Mouse (Mus musculus) kidney, adult 2 months (tissue): Measurements from ENCODE around the gene Jph2. TPM values are rescaled to one million over a fixed set of nuclear protein-coding genes. Genes with fewer than 3 reads are reported as not detected.

ENCODE experiments used
- DNase-seq: peaks from one replicate; pipeline ENCODE4 v3.0.0; 2021
- H3K27ac ChIP-seq: fragments of 200-500 bp; 2 replicates; pipeline ENCODE4 v1.5.1; 2012; ENCODE audit warnings: low read depth, low read length, control low read depth, inconsistent platforms; ENCODE audit not compliant: insufficient read depth
- H3K27me3 ChIP-seq: fragments of 200-500 bp; replicated peaks from 2 replicates; pipeline ENCODE4 v1.6.1; 2012; ENCODE audit warnings: mild to moderate bottlenecking, moderate library complexity, low read length, inconsistent platforms; ENCODE audit not compliant: control insufficient read depth, insufficient read depth
- H3K36me3 ChIP-seq: fragments of 200-500 bp; 2 replicates; pipeline ENCODE4 v1.6.1; 2012; ENCODE audit warnings: mild to moderate bottlenecking, moderate library complexity, low read length, inconsistent platforms; ENCODE audit not compliant: control insufficient read depth, insufficient read depth
- H3K4me1 ChIP-seq: fragments of 200-500 bp; 2 replicates; pipeline ENCODE4 v1.6.1; 2011; ENCODE audit warnings: low read length; ENCODE audit not compliant: control insufficient read depth, insufficient read depth
- H3K4me3 ChIP-seq: fragments of 200-500 bp; 2 replicates; pipeline ENCODE4 v1.5.1; 2011; ENCODE audit warnings: mild to moderate bottlenecking, low read depth, low read length, control low read depth; ENCODE audit not compliant: insufficient read depth
- CTCF ChIP-seq: fragments of 200-500 bp; conservative IDR thresholded peaks from 2 replicates; pipeline ENCODE4 v1.5.1; 2011; ENCODE audit warnings: low read depth, mild to moderate bottlenecking, control low read depth, low read length, moderate library complexity, mixed read lengths; ENCODE audit not compliant: insufficient read depth, insufficient read length
- POLR2A ChIP-seq: fragments of 200-500 bp; IDR thresholded peaks from one replicate; pipeline ENCODE4 v1.6.1; 2011; ENCODE audit warnings: low read depth, low read length, control low read depth
- WGBS: fragments of 180-500 bp; shearing (Covaris S2); methylation state at CpG from one replicate; pipeline ENCODE4 v1.1.7; 2018; 5-methylcytosine and 5-hydroxymethylcytosine counted together
- polyA plus RNA-seq: library from polyadenylated mRNA; depleted of rRNA; stranded (reverse); fragments of >200 nt; gene quantifications from 2 replicates; pipeline ENCODE4 v1.2.3, GENCODE M21; 2012; rRNA removed

Gene Jph2
- polyA plus RNA-seq, 1 experiment, result 3.8 TPM

- Histone ChIP-seq H3K27ac (no peak overlapping the region), H3K27me3 (no peaks in the 10 kb centered on the region), H3K4me1 (no peaks in the 10 kb centered on the region), H3K36me3 (no peaks in the 10 kb centered on the region), H3K4me3 (no peak overlapping the region)
- TF ChIP-seq CTCF (no peak), POLR2A (no peak)
- DNase-seq, result no peak
- WGBS, result 60% methylated on average over 9 of the region's 9 CpGs
Observed at GRCm38 (mm10) chr2:163303037-163303436, 94.8 kb downstream of the Jph2 start.

- Histone ChIP-seq H3K4me1 (no peaks in the 10 kb centered on the region), H3K36me3 (no peaks in the 10 kb centered on the region), H3K4me3 (no peak overlapping the region), H3K27me3 (no peaks in the 10 kb centered on the region), H3K27ac (no peak overlapping the region)
- 52% methylated on average over 5 of the region's 5 CpGs for WGBS
- DNase-seq, result no peak
- TF ChIP-seq CTCF (0 out of 2 replicates have a peak, but pooled peaks have one; percentile 9), POLR2A (no peak)
Observed at GRCm38 (mm10) chr2:163301641-163302040, 96.2 kb downstream of the Jph2 start.

- no peaks in the 10 kb centered on the region for H3K36me3 ChIP-seq
- H3K4me3 ChIP-seq, result no peak overlapping the region
- 50% methylated on average over 14 of the region's 14 CpGs for WGBS
- no peaks in the 10 kb centered on the region for H3K4me1 ChIP-seq
- DNase-seq, result peak; percentile 55
- TF ChIP-seq CTCF (no peak), POLR2A (no peak)
- no peak overlapping the region for H3K27ac ChIP-seq
- no peaks in the 10 kb centered on the region for H3K27me3 ChIP-seq
Observed at GRCm38 (mm10) chr2:163300069-163301060, 97.4 kb downstream of the Jph2 start.

- no peaks in the 10 kb centered on the region for H3K36me3 ChIP-seq
- TF ChIP-seq POLR2A (no peak), CTCF (no peak)
- H3K27ac ChIP-seq, result no peak overlapping the region
- WGBS, result 34% methylated on average over 11 of the region's 11 CpGs
- H3K4me3 ChIP-seq, result no peak overlapping the region
- H3K4me1 ChIP-seq, result no peaks in the 10 kb centered on the region
- no peaks in the 10 kb centered on the region; the same call in 1 of the 2 replicates for H3K27me3 ChIP-seq
- DNase-seq, result no peak
Observed at GRCm38 (mm10) chr2:163296999-163297630, 100.7 kb downstream of the Jph2 start.

- H3K4me3 ChIP-seq, result no peak overlapping the region
- H3K4me1 ChIP-seq, result no peaks in the 10 kb centered on the region
- no peaks in the 10 kb centered on the region; the same call in 1 of the 2 replicates for H3K27me3 ChIP-seq
- no peaks in the 10 kb centered on the region for H3K36me3 ChIP-seq
- peak; percentile 61 for DNase-seq
- no peak overlapping the region for H3K27ac ChIP-seq
- no peak for TF ChIP-seq POLR2A
- no peak for TF ChIP-seq CTCF
- WGBS, result 3% methylated on average over 21 of the region's 21 CpGs
Observed at GRCm38 (mm10) chr2:163288881-163289379, 108.9 kb downstream of the Jph2 start.

Other genes starting within 250 kb of the Jph2 start
- gene Tox2, start 194.9 kb downstream of the Jph2 start, polyA plus RNA-seq, result 0.46 and 1.4 TPM in 2 replicates
- gene Oser1, start 26.7 kb upstream of the Jph2 start, polyA plus RNA-seq, result 11.5 and 13.9 TPM in 2 replicates
- 0.31 and 0.38 TPM in 2 replicates for gene Gdap1l1, start 40.5 kb upstream of the Jph2 start, polyA plus RNA-seq
- 19.9 and 21.9 TPM in 2 replicates for gene Fitm2, start 74.6 kb upstream of the Jph2 start, polyA plus RNA-seq
- 3.6 and 4.6 TPM in 2 replicates for gene R3hdml, start 94.3 kb upstream of the Jph2 start, polyA plus RNA-seq
- 354 and 376 TPM in 2 replicates for gene Hnf4a, start 108.8 kb upstream of the Jph2 start, polyA plus RNA-seq
- gene Ttpal, start 204.3 kb upstream of the Jph2 start, polyA plus RNA-seq, result 11.3 and 12.0 TPM in 2 replicates
- 340 and 357 TPM in 2 replicates for gene Serinc3, start 247.1 kb upstream of the Jph2 start, polyA plus RNA-seq